Mouse (Mus musculus) liver, adult 2 months (tissue): ENCODE results near the gene Dcst2.

Experiments
- CTCF ChIP-seq: fragments of 200-500 bp; IDR thresholded peaks from 2 replicates; pipeline ENCODE4 v1.5.1; 2011; ENCODE audit warnings: low read depth, low read length, control low read depth
- POLR2A ChIP-seq: fragments of 200-500 bp; IDR thresholded peaks from 2 replicates; pipeline ENCODE4 v1.6.1; 2011; ENCODE audit warnings: low read length, control low read depth; ENCODE audit not compliant: insufficient read depth; ENCODE audit errors: extremely low read depth

DNA sequence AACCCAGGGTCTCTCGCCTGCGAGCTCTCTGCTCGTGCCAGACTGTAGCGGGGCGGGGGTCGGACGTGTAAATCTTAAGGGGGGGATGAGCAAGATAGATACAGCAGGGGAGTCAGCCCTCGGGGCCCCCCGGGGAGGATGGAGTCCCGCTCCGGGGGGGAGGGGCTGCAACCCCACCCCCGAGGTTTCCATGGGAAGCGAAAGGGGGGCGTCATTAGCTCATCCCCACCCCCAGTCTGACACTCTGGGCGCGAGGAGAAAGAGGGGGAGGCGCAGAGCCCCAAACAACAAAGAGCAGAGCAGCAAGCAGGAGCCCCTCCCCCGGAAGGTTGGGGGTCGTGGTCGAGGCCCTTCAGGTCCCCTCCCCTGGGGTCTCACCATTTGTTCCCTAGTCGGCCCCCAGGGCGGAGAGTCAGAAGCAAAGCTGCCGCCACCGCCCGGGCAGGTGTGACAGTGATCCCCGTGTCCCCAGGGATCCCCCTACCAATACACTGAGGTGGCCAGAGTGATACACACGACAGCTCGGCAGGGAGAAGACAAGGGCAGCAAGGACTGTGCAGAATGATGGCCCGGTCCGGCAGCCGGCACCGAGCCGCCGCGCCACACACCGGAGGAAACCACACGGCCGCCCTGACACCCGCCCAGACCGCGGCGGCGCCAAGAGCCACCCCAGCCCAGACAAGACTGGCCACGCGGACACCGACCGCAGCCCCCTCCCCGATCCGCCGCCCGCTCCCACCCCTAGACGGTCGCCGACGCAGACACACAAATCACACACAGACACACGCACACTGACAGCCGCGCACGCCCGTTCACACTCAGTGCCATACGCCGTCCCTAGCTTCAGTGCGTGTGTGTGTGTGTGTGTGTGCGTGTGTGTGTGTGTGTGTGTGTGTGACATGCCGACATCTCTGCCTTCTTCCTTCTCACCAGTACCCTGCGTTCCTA, 40.3 kb upstream of the Dcst2 start:
- TF ChIP-seq CTCF (no peak), POLR2A (no peak)
